Mouse (Mus musculus): ENCODE results near the gene Msh4. TPM values are rescaled to one million over a fixed set of nuclear protein-coding genes. Genes with fewer than 3 reads are reported as not detected.
A peak's percentile ranks its signal among the peaks of the same experiment; 100 is the strongest.

The Msh4 gene
- total and polyA plus RNA-seq, 3 experiments: 0.14 to 0.42 (median 0.16) TPM

GRCm38 (mm10) chr3:153913510-153914243, 7.7 kb upstream of the Msh4 start:
- Histone ChIP-seq H3K4me2 (ENCODE audit: insufficient read depth, low read depth, poor library complexity, severe bottlenecking) (peak overlapping the region; percentile 94), H3K9ac (ENCODE audit: insufficient read depth, low read depth) (peak overlapping the region; percentile 86), H3K9me3 (replicated peaks; ENCODE audit: low read length) (no peaks in the 10 kb centered on the region), H3K4me3 (replicated peaks in 1 of 3; ENCODE audit: low read depth in 2 of 3, low read length in 2 of 3, poor library complexity in 1 of 3) (peak overlapping the region; percentile 69 to 90 (median 69)), H3K27ac (ENCODE audit: insufficient read depth, low read depth) (0 out of 2 replicates have a peak overlapping the region, but pooled peaks have one; percentile 0), H3K27me3 (replicated peaks) (no peaks in the 10 kb centered on the region), H3K36me3 (replicated peaks in 1 of 2; ENCODE audit: control insufficient read depth in 1 of 2, insufficient read depth in 1 of 2, low read length in 1 of 2) (peaks cover 27 to 36% of the 10 kb centered on the region in 2 experiments), H3K79me2 (replicated peaks; ENCODE audit: control insufficient read depth, extremely low read depth, insufficient read depth, poor library complexity, severe bottlenecking) (peaks cover 40% of the 10 kb centered on the region), H3K4me1 (ENCODE audit: control insufficient read depth in 1 of 2, insufficient read depth in 2 of 2) (peaks cover 12 to 25% of the 10 kb centered on the region in 2 experiments)
- DNase-seq (ENCODE audit: extremely low read depth): no peak
- in situ Hi-C loops (cut with MboI; ENCODE audit: low pct_ligation_motif_present, low pct_unique_long_range_greater_than_20kb, low sequenced_read_pairs): no loop called here
- dilution Hi-C loops (cut with MboI; ENCODE audit: extremely low pct_ligation_motif_present, extremely low pct_unique_long_range_greater_than_20kb, low sequenced_read_pairs): no loop called here
- TF ChIP-seq MXI1 (IDR thresholded peaks at IDR 0.05; ENCODE audit: low read depth, low read length): no peak
- no peak for TF ChIP-seq NRF1 (IDR thresholded peaks at IDR 0.05; ENCODE audit: low read depth, low read length)
- no peak for TF ChIP-seq MAZ (IDR thresholded peaks at IDR 0.05; ENCODE audit: low read depth, low read length)
- no peak for TF ChIP-seq ZMIZ1 (IDR thresholded peaks at IDR 0.05; ENCODE audit: low read depth, low read length)
- TF ChIP-seq CTCF (conservative IDR thresholded peaks at IDR 0.05 in 1 of 2, IDR thresholded peaks at IDR 0.05 in 1 of 2; ENCODE audit: low read depth in 2 of 2, low read length in 2 of 2): peak in 1 of 2 experiments; percentile 41; a peak in 1 of 4 replicates
- no peak for TF ChIP-seq BHLHE40 (IDR thresholded peaks at IDR 0.05; ENCODE audit: low read depth, low read length)
- no peak for TF ChIP-seq UBTF (IDR thresholded peaks at IDR 0.05; ENCODE audit: low read depth, low read length)
- TF ChIP-seq IRF4 (IDR thresholded peaks at IDR 0.05; ENCODE audit: low read depth, low read length): peak; percentile 19; the same call in 1 of the 2 replicates
- 0 out of 2 replicates have a peak, but pooled peaks have one; percentile 31 for TF ChIP-seq TCF12 (IDR thresholded peaks at IDR 0.05; ENCODE audit: low read depth, low read length)
- no peak for TF ChIP-seq MYC (IDR thresholded peaks at IDR 0.05; ENCODE audit: low read depth, low read length)
- 0 out of 2 replicates have a peak, but pooled peaks have one; percentile 17 for TF ChIP-seq EP300 (IDR thresholded peaks at IDR 0.05; ENCODE audit: low read length)
- TF ChIP-seq JUND (conservative IDR thresholded peaks at IDR 0.05; ENCODE audit: low read depth, low read length): no peak
- no peak for TF ChIP-seq POLR2AphosphoS2 (IDR thresholded peaks at IDR 0.05; ENCODE audit: low read depth, low read length)
- no peak for TF ChIP-seq TBP (conservative IDR thresholded peaks at IDR 0.05; ENCODE audit: low read depth, low read length)
- TF ChIP-seq NELFE (IDR thresholded peaks at IDR 0.05; ENCODE audit: low read depth, low read length): peak; percentile 22; the same call in 1 of the 2 replicates
- TF ChIP-seq RAD21 (IDR thresholded peaks at IDR 0.05; ENCODE audit: low read depth, low read length): no peak; the same call in 1 of the 2 replicates
- TF ChIP-seq PAX5 (IDR thresholded peaks at IDR 0.05; ENCODE audit: low read length): no peak
- TF ChIP-seq SMC3 (IDR thresholded peaks at IDR 0.05; ENCODE audit: low read depth, low read length): 0 out of 2 replicates have a peak, but pooled peaks have one; percentile 9
- TF ChIP-seq CHD1 (IDR thresholded peaks at IDR 0.05; ENCODE audit: low read depth, low read length): peak; percentile 91; the same call in 1 of the 2 replicates
- TF ChIP-seq POLR2A (IDR thresholded peaks at IDR 0.05; ENCODE audit: low read depth, low read length): no peak
- no peak for TF ChIP-seq ZC3H11A (IDR thresholded peaks at IDR 0.05; ENCODE audit: low read depth, low read length)
